Mouse (Mus musculus) neutrophil, adult 5-6 weeks (primary cell): ENCODE results near the gene Hmgb3. TPM values are rescaled to one million over a fixed set of nuclear protein-coding genes. Genes with fewer than 3 reads are reported as not detected.
A peak's percentile ranks its signal among the peaks of the same experiment; 100 is the strongest.

ENCODE experiments used
- ATAC-seq: fragments of 151-379, 151-347 bp; 2 replicates; pipeline ENCODE4 v1.8.0; 2017; ENCODE audit warnings: mild to moderate bottlenecking, moderate TSS enrichment; ENCODE audit not compliant: insufficient number of reproducible peaks, poor library complexity, low FRiP score, severe bottlenecking; ENCODE audit errors: extremely low read depth
- total RNA-seq: library from RNA; stranded (forward); fragments of 200-1000 nt; gene quantifications from 2 replicates; pipeline ENCODE4 v1.2.3, GENCODE M21; 2017

Hmgb3 gene
- total RNA-seq, 1 experiment from 2014 or later = 11.4 TPM

DNA sequence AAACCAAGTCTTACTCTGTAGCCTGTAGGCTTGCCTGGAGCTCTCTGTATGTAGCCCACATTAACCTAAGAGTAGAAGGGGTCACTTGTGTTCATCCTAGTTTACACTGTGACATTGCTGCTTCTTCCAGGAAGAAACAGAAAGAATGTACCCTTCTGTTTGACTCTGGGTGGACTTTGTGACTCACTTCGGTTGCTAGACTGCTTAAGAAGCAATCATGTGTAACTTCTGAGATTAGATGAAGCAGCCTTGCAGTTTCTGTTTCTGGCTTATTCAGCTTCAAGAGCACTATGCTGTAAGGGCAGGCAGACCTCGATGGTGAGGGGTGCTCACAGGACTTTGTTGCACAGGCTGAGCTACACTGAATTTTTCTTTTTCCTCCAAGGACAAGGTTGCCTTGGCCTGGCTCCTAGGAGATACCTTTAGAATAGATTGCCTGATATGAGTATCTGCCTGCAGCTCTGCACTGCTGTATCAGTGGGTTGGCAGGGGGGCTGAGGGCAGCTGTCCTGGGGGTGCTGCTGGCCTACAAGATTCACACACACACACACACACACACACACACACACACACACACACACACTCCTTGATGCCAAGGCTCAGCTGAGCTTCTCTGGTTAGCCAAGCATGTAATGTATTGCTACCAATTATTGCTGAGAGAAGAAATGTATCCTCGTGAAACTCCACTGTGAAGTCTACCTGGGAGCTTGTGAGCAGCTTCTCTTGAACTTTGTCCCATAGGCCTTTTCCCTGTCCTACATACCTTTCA is 17.6 kb downstream of the Hmgb3 start:
- no peak for ATAC-seq

DNA sequence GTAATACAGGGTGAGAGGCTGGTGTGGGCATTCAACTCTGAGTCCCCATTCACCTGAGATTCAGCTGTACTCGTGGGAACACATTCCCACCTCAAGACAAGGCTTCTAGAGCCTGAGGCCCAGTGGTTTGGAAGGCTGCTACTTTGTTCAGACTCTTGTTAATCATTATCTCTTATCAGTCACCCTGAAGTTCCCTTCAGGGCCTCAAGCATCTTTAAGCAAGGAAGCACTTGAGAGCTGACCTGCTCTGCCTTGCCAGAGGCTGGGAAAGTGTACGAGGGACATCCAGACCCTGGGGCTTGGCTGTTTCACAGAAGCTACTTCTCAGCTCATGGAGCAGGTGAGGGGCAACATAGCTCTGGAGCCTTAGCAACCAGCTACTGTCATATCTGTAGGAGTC is 19.8 kb downstream of the Hmgb3 start:
- ATAC-seq = no peak

GRCm38 (mm10) chrX:71589181-71589580 is 33.5 kb downstream of the Hmgb3 start:
- ATAC-seq = no peak

DNA sequence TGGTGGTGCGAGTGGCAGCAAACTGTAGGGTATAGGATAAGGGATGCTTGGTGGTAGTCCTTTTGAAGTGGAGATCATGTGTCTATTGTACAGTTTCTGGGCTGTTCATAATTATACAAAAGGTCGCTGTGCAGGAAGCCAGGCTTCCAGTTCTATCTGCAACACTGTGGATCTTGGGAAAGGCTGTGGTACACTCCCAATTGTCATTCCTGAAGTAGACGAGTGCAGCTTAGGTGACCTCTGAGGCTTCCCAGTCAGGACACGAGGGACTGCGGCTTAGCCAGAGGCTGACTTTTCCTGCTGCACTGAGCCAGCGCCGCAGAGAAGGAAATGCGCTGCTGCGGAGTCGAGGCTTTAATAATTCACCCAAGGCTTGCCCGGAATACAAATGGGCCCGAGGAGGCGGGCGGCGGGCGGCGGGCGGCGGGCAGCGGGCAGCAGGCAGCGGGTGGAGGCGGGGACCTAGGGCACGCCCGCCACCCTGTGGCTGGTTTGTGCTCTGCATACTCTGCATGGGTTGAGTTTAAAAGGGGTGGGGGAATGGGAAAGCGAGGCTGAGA is 45.4 kb downstream of the Hmgb3 start:
- peak; percentile 36; the same call in 1 of the 2 replicates for ATAC-seq

Other genes starting within 250 kb of the Hmgb3 start
- 27.0 and 30.4 TPM in 2 replicates for gene Mtmr1, start 191.2 kb upstream of the Hmgb3 start, total RNA-seq
- gene Cd99l2, start 63.1 kb upstream of the Hmgb3 start, total RNA-seq = 5.2 and 5.5 TPM in 2 replicates
- not detected in 2 replicates for gene Gpr50, start 107.7 kb downstream of the Hmgb3 start, total RNA-seq